Mouse (Mus musculus) hindbrain, postnatal 0 days (tissue): ENCODE measurements around the gene Brd2. TPM values are rescaled to one million over a fixed set of nuclear protein-coding genes. Genes with fewer than 3 reads are reported as not detected.

Experiments
- ATAC-seq: fragments of 200-750 bp; cut with Nextera tagmentation; 2 replicates; pipeline ENCODE4 v1.8.0; 2017; ENCODE audit warnings: mild to moderate bottlenecking, moderate TSS enrichment, moderate library complexity
- DNase-seq: peaks from one replicate; pipeline ENCODE4 v3.0.0-alpha.2; 2015; ENCODE audit warnings: low spot score
- H3K27ac ChIP-seq: fragments of 300-500 bp; sonication (generic); 2 replicates; pipeline ENCODE4 v1.5.1; 2014; ENCODE audit warnings: mild to moderate bottlenecking
- H3K27me3 ChIP-seq: fragments of 300-500 bp; sonication (generic); 2 replicates; pipeline ENCODE4 v1.6.1; 2014; ENCODE audit warnings: low read length, mixed read lengths; ENCODE audit not compliant: insufficient read depth
- H3K36me3 ChIP-seq: fragments of 300-500 bp; sonication (generic); 2 replicates; pipeline ENCODE4 v1.6.1; 2014; ENCODE audit warnings: low read length, mixed read lengths; ENCODE audit not compliant: insufficient read depth
- H3K4me1 ChIP-seq: fragments of 300-500 bp; sonication (generic); 2 replicates; pipeline ENCODE4 v1.6.1; 2014; ENCODE audit warnings: antibody characterized with exemption, low read length, mixed read lengths; ENCODE audit not compliant: insufficient read depth
- H3K4me2 ChIP-seq: fragments of 300-500 bp; sonication (generic); 2 replicates; pipeline ENCODE4 v1.6.1; 2014; ENCODE audit warnings: low read depth, mild to moderate bottlenecking, low read length, moderate library complexity, mixed read lengths
- H3K4me3 ChIP-seq: fragments of 300-500 bp; sonication (generic); 2 replicates; pipeline ENCODE4 v1.5.1; 2014; ENCODE audit warnings: low read length
- H3K9ac ChIP-seq: fragments of 300-500 bp; sonication (generic); replicated peaks from 2 replicates; pipeline ENCODE4 v1.6.1; 2014; ENCODE audit warnings: mild to moderate bottlenecking, low read length, moderate library complexity, mixed read lengths
- H3K9me3 ChIP-seq: fragments of 300-500 bp; sonication (generic); 2 replicates; pipeline ENCODE4 v1.6.1; 2016; ENCODE audit warnings: low read length, mixed read lengths
- CTCF ChIP-seq: IDR thresholded peaks from 2 replicates; pipeline ENCODE4 v1.5.1; 2016; ENCODE audit warnings: antibody characterized with exemption, control low read depth, low read depth
- WGBS: fragments of 180-500 bp; shearing (Covaris S2); extraction: QIAGEN DNeasy Blood & Tissue Kit; methylation state at CpG from one replicate; pipeline ENCODE4 v1.1.7; 2014; 5-methylcytosine and 5-hydroxymethylcytosine counted together
- polyA plus RNA-seq: library from polyadenylated mRNA; unstranded; fragments of >200 nt; fragmentation: Nextera tagmentation; extraction: Ambion mirVana; gene quantifications from 2 replicates; pipeline ENCODE4 v1.2.1, GENCODE M21; 2015
- total RNA-seq: library from RNA; depleted of rRNA; stranded (reverse); fragments of >200 nt; gene quantifications from 2 replicates; pipeline ENCODE4 v1.2.3, GENCODE M21; 2014; rRNA removed

Brd2 gene
- total and polyA plus RNA-seq, 2 experiments from 2014 or later: 108 to 195 TPM

- Histone ChIP-seq H3K9me3 (no peaks in the 10 kb centered on the region), H3K4me2 (no peak overlapping the region), H3K4me1 (no peaks in the 10 kb centered on the region), H3K27me3 (peaks cover 3% of the 10 kb centered on the region; the same call in 1 of the 2 replicates), H3K36me3 (no peaks in the 10 kb centered on the region), H3K9ac (no peak overlapping the region), H3K27ac (no peak overlapping the region), H3K4me3 (no peak overlapping the region)
- under 1% methylated on average over 9 of the region's 9 CpGs for WGBS
- ATAC-seq (peak; percentile 38; the same call in 1 of the 2 replicates), DNase-seq (peak; percentile 93)
- peak; percentile 83 for TF ChIP-seq CTCF
These were observed 44.9 kb downstream of the Brd2 start for GRCm38 (mm10) chr17:34077549-34077948.

DNA sequence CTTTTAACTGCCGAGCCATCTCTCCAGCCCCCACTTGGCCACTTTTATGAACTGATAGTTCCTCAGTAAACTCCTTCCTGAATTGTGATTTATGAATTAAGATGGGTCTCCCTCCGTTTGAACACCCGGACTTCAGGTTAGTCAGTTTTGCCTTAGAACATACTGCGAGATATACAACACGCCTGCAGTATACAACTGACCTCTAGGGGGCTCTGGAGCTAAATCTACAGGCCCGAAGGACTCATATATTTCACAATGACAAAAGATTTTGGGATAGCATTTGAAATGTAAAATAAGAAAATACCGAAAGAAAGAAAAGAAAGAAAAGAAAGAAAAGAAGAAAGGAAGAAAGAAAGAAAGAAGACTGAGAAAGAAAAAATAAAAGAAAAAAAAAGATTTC is 47.2 kb downstream of the Brd2 start:
- H3K27me3 ChIP-seq: peaks cover 3% of the 10 kb centered on the region; the same call in 1 of the 2 replicates
- H3K9ac ChIP-seq: no peak overlapping the region
- peak; percentile 70 for TF ChIP-seq CTCF
- H3K9me3 ChIP-seq: no peaks in the 10 kb centered on the region
- no peaks in the 10 kb centered on the region for H3K4me1 ChIP-seq
- WGBS: 44% methylated on average over 7 of the region's 7 CpGs
- no peak overlapping the region for H3K4me3 ChIP-seq
- peak; percentile 82 for DNase-seq
- no peak overlapping the region for H3K27ac ChIP-seq
- no peak for ATAC-seq
- no peaks in the 10 kb centered on the region for H3K36me3 ChIP-seq
- H3K4me2 ChIP-seq: no peak overlapping the region

DNA sequence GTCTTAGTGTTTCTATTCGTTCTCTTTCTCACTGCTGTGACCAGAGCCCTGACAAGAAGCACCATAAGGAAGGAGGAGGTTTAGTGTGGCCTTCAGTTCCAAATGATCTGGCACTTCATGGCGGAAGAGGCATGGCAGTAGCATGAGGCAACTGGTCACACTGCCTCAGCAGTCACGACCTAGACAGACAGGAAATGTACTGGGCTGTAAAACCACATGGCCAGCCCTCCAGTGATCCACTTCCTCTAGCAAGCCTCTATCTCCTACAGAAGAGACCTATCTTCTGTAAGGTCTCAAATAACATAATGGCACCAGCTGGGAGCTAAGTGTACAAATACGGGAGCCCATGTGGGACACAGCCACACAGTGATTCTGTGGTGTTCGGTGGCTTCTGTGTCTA is 50.3 kb downstream of the Brd2 start:
- DNase-seq (no peak), ATAC-seq (no peak)
- Histone ChIP-seq H3K9me3 (no peaks in the 10 kb centered on the region), H3K4me3 (no peak overlapping the region), H3K4me2 (no peak overlapping the region), H3K27ac (no peak overlapping the region), H3K4me1 (no peaks in the 10 kb centered on the region), H3K27me3 (peaks cover 3% of the 10 kb centered on the region; the same call in 1 of the 2 replicates), H3K36me3 (no peaks in the 10 kb centered on the region), H3K9ac (no peak overlapping the region)
- TF ChIP-seq CTCF: no peak
- 76% methylated on average over 5 of the region's 5 CpGs for WGBS

DNA sequence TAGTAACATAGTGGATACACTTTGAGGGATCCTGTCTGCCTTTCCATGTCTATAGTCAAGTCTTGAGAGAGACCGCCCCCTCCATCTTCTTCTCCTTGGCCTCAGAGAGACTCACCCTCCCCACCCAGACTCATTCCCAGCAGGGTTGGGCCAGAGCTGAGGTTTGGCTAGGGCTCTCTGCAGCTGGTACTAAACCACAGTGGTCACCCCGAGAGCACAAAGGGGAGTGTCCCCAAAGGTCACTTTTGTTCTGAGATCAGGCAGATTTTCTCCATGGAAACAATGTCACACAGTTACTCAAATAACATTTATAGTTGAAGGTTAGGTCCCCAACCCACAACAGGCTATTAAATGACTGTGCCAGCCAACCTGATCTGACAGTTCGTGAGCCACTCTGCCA is 53.6 kb downstream of the Brd2 start:
- Histone ChIP-seq H3K27ac (no peak overlapping the region), H3K4me2 (no peak overlapping the region), H3K27me3 (no peaks in the 10 kb centered on the region), H3K9me3 (no peaks in the 10 kb centered on the region), H3K9ac (no peak overlapping the region), H3K4me3 (no peak overlapping the region), H3K36me3 (no peaks in the 10 kb centered on the region), H3K4me1 (no peaks in the 10 kb centered on the region)
- no peak for TF ChIP-seq CTCF
- DNase-seq (no peak), ATAC-seq (no peak)
- 45% methylated on average over 3 of the region's 3 CpGs for WGBS

Other genes starting within 250 kb of the Brd2 start
Only the 30 nearest of the 32 such genes appear.
- 5.8 and 9.9 TPM in 2 replicates for gene Kifc1, start 232.0 kb downstream of the Brd2 start, total RNA-seq
- 2.0 and 3.2 TPM in 2 replicates for gene Kifc1, start 232.0 kb downstream of the Brd2 start, polyA plus RNA-seq
- 1.3 TPM in 1 of 2 replicates, not detected in the other for gene Platr17, start 217.5 kb downstream of the Brd2 start, total RNA-seq
- gene Platr17, start 217.5 kb downstream of the Brd2 start, polyA plus RNA-seq: 0.88 and 1.2 TPM in 2 replicates
- 52.1 and 58.4 TPM in 2 replicates for gene Daxx, start 213.2 kb downstream of the Brd2 start, total RNA-seq
- 39.0 and 41.9 TPM in 2 replicates for gene Daxx, start 213.2 kb downstream of the Brd2 start, polyA plus RNA-seq
- 41.5 and 61.8 TPM in 2 replicates for gene Tapbp, start 206.7 kb downstream of the Brd2 start, total RNA-seq
- gene Tapbp, start 206.7 kb downstream of the Brd2 start, polyA plus RNA-seq: 39.1 and 40.2 TPM in 2 replicates
- gene Zbtb22, start 206.7 kb downstream of the Brd2 start, total RNA-seq: 58.5 TPM in 2 replicates
- gene Zbtb22, start 206.7 kb downstream of the Brd2 start, polyA plus RNA-seq: 20.8 and 23.0 TPM in 2 replicates
- 91.4 and 116 TPM in 2 replicates for gene Rgl2, start 193.1 kb downstream of the Brd2 start, total RNA-seq
- 36.1 and 36.8 TPM in 2 replicates for gene Rgl2, start 193.1 kb downstream of the Brd2 start, polyA plus RNA-seq
- gene Pfdn6, start 182.3 kb downstream of the Brd2 start, total RNA-seq: 25.2 and 43.1 TPM in 2 replicates
- 168 and 195 TPM in 2 replicates for gene Pfdn6, start 182.3 kb downstream of the Brd2 start, polyA plus RNA-seq
- gene Wdr46, start 182.0 kb downstream of the Brd2 start, total RNA-seq: 16.6 and 16.8 TPM in 2 replicates
- 16.7 and 17.9 TPM in 2 replicates for gene Wdr46, start 182.0 kb downstream of the Brd2 start, polyA plus RNA-seq
- gene B3galt4, start 171.1 kb downstream of the Brd2 start, total RNA-seq: 8.9 and 12.3 TPM in 2 replicates
- gene B3galt4, start 171.1 kb downstream of the Brd2 start, polyA plus RNA-seq: 10.7 and 11.6 TPM in 2 replicates
- gene Vps52, start 166.8 kb downstream of the Brd2 start, total RNA-seq: 55.6 and 57.4 TPM in 2 replicates
- 62.1 and 63.2 TPM in 2 replicates for gene Vps52, start 166.8 kb downstream of the Brd2 start, polyA plus RNA-seq
- gene Rps18, start 166.6 kb downstream of the Brd2 start, total RNA-seq: 1,180 and 1,309 TPM in 2 replicates
- gene Rps18, start 166.6 kb downstream of the Brd2 start, polyA plus RNA-seq: 904 and 918 TPM in 2 replicates
- 21.6 and 33.2 TPM in 2 replicates for gene H2-K1, start 122.3 kb downstream of the Brd2 start, total RNA-seq
- gene H2-K1, start 122.3 kb downstream of the Brd2 start, polyA plus RNA-seq: 23.9 and 26.2 TPM in 2 replicates
- gene Ring1, start 98.0 kb downstream of the Brd2 start, total RNA-seq: 19.1 and 22.1 TPM in 2 replicates
- gene Ring1, start 98.0 kb downstream of the Brd2 start, polyA plus RNA-seq: 19.2 and 20.0 TPM in 2 replicates
- gene H2-Ke6, start 94.6 kb downstream of the Brd2 start, total RNA-seq: 78.3 and 87.4 TPM in 2 replicates
- 74.9 and 78.9 TPM in 2 replicates for gene H2-Ke6, start 94.6 kb downstream of the Brd2 start, polyA plus RNA-seq
- 188 and 250 TPM in 2 replicates for gene Slc39a7, start 91.0 kb downstream of the Brd2 start, total RNA-seq
- 148 and 150 TPM in 2 replicates for gene Slc39a7, start 91.0 kb downstream of the Brd2 start, polyA plus RNA-seq
- 51.5 and 64.8 TPM in 2 replicates for gene Rxrb, start 90.8 kb downstream of the Brd2 start, total RNA-seq
- 48.7 and 49.2 TPM in 2 replicates for gene Rxrb, start 90.8 kb downstream of the Brd2 start, polyA plus RNA-seq
- gene Col11a2, start 83.2 kb downstream of the Brd2 start, total RNA-seq: 12.1 and 16.7 TPM in 2 replicates
- gene Col11a2, start 83.2 kb downstream of the Brd2 start, polyA plus RNA-seq: 5.4 TPM in 2 replicates
- gene H2-Oa, start 30.3 kb downstream of the Brd2 start, total RNA-seq: not detected in 2 replicates
- 0.23 and 0.31 TPM in 2 replicates for gene H2-Oa, start 30.3 kb downstream of the Brd2 start, polyA plus RNA-seq
- gene H2-DMa, start 3.1 kb downstream of the Brd2 start, total RNA-seq: 30.9 and 31.3 TPM in 2 replicates
- 23.5 and 24.1 TPM in 2 replicates for gene H2-DMa, start 3.1 kb downstream of the Brd2 start, polyA plus RNA-seq
- gene H2-DMb2, start 20.7 kb upstream of the Brd2 start, total RNA-seq: 0.16 TPM in 1 of 2 replicates, not detected in the other
- gene H2-DMb2, start 20.7 kb upstream of the Brd2 start, polyA plus RNA-seq: 0.58 and 0.59 TPM in 2 replicates
- 1.8 and 3.0 TPM in 2 replicates for gene H2-DMb1, start 30.4 kb upstream of the Brd2 start, total RNA-seq
- gene H2-DMb1, start 30.4 kb upstream of the Brd2 start, polyA plus RNA-seq: 1.4 and 1.8 TPM in 2 replicates
- gene Tap1, start 64.9 kb upstream of the Brd2 start, total RNA-seq: 14.0 and 14.1 TPM in 2 replicates
- gene Tap1, start 64.9 kb upstream of the Brd2 start, polyA plus RNA-seq: 8.0 and 8.1 TPM in 2 replicates
- 0.68 and 4.3 TPM in 2 replicates for gene Psmb9, start 65.1 kb upstream of the Brd2 start, total RNA-seq
- 2.8 and 4.2 TPM in 2 replicates for gene Psmb9, start 65.1 kb upstream of the Brd2 start, polyA plus RNA-seq
- gene Psmb8, start 75.1 kb upstream of the Brd2 start, total RNA-seq: 2.8 and 5.0 TPM in 2 replicates
- gene Psmb8, start 75.1 kb upstream of the Brd2 start, polyA plus RNA-seq: 6.5 and 6.9 TPM in 2 replicates
- gene Tap2, start 80.9 kb upstream of the Brd2 start, total RNA-seq: 0.89 and 1.8 TPM in 2 replicates
- 3.8 and 6.5 TPM in 2 replicates for gene Tap2, start 80.9 kb upstream of the Brd2 start, polyA plus RNA-seq
- gene H2-Ob, start 116.3 kb upstream of the Brd2 start, total RNA-seq: 0.14 and 0.42 TPM in 2 replicates
- gene H2-Ob, start 116.3 kb upstream of the Brd2 start, polyA plus RNA-seq: 0.13 and 0.35 TPM in 2 replicates
- 1.1 and 3.5 TPM in 2 replicates for gene H2-Ab1, start 135.1 kb upstream of the Brd2 start, total RNA-seq
- gene H2-Ab1, start 135.1 kb upstream of the Brd2 start, polyA plus RNA-seq: 2.9 and 3.1 TPM in 2 replicates
- gene H2-Aa, start 165.2 kb upstream of the Brd2 start, total RNA-seq: 1.0 and 1.3 TPM in 2 replicates
- 0.95 and 1.4 TPM in 2 replicates for gene H2-Aa, start 165.2 kb upstream of the Brd2 start, polyA plus RNA-seq
- gene H2-Eb1, start 183.2 kb upstream of the Brd2 start, total RNA-seq: 0.52 and 0.93 TPM in 2 replicates
- 4.1 and 5.3 TPM in 2 replicates for gene H2-Eb1, start 183.2 kb upstream of the Brd2 start, polyA plus RNA-seq
- 0.05 and 0.07 TPM in 2 replicates for gene H2-Eb2, start 203.0 kb upstream of the Brd2 start, total RNA-seq
- gene H2-Eb2, start 203.0 kb upstream of the Brd2 start, polyA plus RNA-seq: 0.10 and 0.20 TPM in 2 replicates